Mouse (Mus musculus) heart, adult 2 months (tissue): Measurements from ENCODE around the gene Clpb.

ENCODE experiments used
- CTCF ChIP-seq: fragments of 200-600 bp; IDR thresholded peaks from 2 replicates; pipeline ENCODE4 v1.8.1; 2022; ENCODE audit warnings: antibody characterized with exemption, mild to moderate bottlenecking, moderate library complexity
- EP300 ChIP-seq: fragments of 200-500 bp; IDR thresholded peaks from 2 replicates; pipeline ENCODE4 v1.6.1; 2011; ENCODE audit warnings: low read depth, low read length, control low read depth; ENCODE audit not compliant: insufficient read depth
- POLR2A ChIP-seq: fragments of 200-500 bp; IDR thresholded peaks from 2 replicates; pipeline ENCODE4 v1.6.1; 2011; ENCODE audit warnings: mild to moderate bottlenecking, low read depth, low read length, control low read depth; ENCODE audit not compliant: insufficient read depth

DNA sequence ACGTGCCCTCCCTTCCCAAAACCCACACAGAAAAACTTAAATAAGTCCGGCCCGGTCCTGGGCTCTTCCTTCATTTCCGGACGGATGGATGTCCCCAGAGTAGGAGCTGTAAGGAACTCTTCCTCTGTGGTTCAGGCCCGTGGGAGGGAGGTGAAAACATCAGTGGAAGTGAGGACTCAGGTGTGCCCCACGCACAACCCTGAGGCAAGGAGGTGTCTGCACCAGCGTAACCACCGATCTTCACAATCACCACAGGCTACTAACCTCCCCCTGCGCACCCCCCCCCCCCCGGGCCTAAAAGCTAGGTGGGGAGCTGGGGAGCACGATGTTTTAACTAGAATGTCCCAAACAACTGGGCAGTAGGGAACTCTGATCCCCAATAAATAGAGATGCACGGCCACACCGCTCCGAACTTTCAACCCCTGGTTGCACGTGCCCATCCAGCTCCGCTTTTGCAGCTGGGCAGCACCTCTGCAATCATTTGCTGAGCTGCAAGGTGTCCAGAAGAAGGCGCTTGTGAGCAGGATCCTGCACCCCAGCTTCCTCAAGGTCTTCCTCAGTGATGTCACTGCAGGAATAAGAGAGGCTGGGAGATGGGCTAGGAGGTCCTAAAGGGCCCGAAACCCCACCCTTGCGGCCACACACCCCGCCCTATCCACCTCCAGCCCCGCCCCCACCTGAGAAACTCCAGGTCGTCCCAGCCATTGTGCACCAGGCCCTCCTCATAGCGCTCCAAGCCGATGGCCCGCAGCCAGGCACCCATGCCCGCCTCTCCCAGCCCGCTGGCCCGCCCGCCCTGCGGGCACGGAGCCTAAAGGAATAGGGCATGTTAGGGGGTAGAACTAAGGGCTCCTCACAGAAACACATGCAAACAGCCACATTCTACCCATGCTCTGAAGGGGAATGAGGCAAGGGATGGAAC, 159.7 kb downstream of the Clpb start:
- TF ChIP-seq POLR2A (no peak), CTCF (peak; percentile 57), EP300 (no peak)
